Mouse (Mus musculus): Measurements from ENCODE around the gene Arhgap42.

DNA sequence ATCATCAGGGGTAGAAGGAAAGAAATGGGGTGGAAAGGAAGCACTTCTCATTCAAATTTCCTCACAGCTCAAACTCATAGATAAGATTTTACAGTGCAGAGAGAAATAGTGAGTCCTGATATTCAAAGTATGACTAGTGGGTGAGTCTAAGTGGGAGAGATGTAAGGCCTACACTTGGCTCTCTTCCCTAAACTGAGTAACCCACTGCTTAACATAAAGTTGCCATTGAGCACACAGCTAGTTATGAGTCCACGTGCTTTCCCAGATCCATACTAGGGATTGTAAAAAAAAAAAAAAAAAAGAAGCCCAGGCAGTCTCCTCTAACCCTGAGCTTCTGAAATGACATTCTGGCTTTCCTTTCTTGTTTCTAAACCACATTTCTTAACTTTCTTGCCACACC, 96.8 kb downstream of the Arhgap42 start:
- TF ChIP-seq CTCF (IDR thresholded peaks at IDR 0.05; ENCODE audit: insufficient read depth, low read depth, low read length) (no peak), POLR2A (IDR thresholded peaks at IDR 0.05; ENCODE audit: insufficient read depth, low read depth, low read length) (no peak)
